Mouse (Mus musculus): Measurements from ENCODE around the gene Ppp1r15b. TPM values are rescaled to one million over a fixed set of nuclear protein-coding genes. Genes with fewer than 3 reads are reported as not detected.

Ppp1r15b gene
- total RNA-seq, 2 experiments from 2014 or later = 14.5 to 17.3 TPM

Other genes with a start within 250 kb of the Ppp1r15b start
- 10 to 100 TPM; 26.6 to 29.2 TPM for gene Mdm4, start 100.6 kb upstream of the Ppp1r15b start, total RNA-seq (2021)
- 10 to 100 TPM; 10.8 to 12.0 TPM for gene Pik3c2b, start 85.5 kb upstream of the Ppp1r15b start, total RNA-seq (2021)
- gene Plekha6, start 33.1 kb downstream of the Ppp1r15b start, total RNA-seq (2021) = 10 to 100 TPM; 12.7 to 14.4 TPM
- gene Golt1a, start 178.7 kb downstream of the Ppp1r15b start, total RNA-seq (2021) = not detected
- gene Kiss1, start 190.7 kb downstream of the Ppp1r15b start, total RNA-seq (2021) = not detected
- gene Ren1, start 219.4 kb downstream of the Ppp1r15b start, total RNA-seq (2021) = not detected
- under 1 TPM in 1 of 2 experiments, not detected in 1; 0.13 TPM for gene Etnk2, start 232.4 kb downstream of the Ppp1r15b start, total RNA-seq (2021)

Data from gastrocnemius, postnatal 25 days (tissue).